Mouse (Mus musculus): ENCODE measurements around the gene Smpd3.

DNA sequence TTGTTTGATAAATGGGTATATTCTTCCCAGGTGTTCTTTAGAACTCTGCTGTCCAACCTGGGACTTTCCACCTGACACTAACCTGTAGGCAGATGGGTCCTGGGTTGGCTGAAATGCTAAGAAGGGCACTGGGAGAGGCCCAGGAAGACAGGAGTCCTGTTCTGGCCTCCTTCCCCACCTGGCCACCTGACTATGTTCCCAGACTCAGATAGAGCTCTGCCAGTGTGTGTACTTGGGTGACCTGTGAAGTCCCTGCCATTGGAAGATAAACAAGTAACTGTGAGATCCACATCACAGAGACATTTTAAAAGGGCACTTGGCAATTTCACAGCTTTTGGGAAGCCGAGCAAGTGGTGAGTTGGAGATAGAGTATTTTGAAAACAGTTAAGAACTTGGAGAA is 31.7 kb downstream of the Smpd3 start:
- TF ChIP-seq POLR2A (IDR thresholded peaks at IDR 0.05; ENCODE audit: low read depth, low read length) (no peak), CTCF (conservative IDR thresholded peaks at IDR 0.05; ENCODE audit: insufficient read depth, insufficient read length, low read depth, low read length) (no peak)

Data from kidney, adult 2 months (tissue).